Mouse (Mus musculus): ENCODE data around the gene Ilvbl.
"Not testable (repeated sequence)": the region's sequence is repeated elsewhere in the genome, so short reads cannot be mapped to it uniquely, and the experiment has no call there.

Ilvbl gene

DNA sequence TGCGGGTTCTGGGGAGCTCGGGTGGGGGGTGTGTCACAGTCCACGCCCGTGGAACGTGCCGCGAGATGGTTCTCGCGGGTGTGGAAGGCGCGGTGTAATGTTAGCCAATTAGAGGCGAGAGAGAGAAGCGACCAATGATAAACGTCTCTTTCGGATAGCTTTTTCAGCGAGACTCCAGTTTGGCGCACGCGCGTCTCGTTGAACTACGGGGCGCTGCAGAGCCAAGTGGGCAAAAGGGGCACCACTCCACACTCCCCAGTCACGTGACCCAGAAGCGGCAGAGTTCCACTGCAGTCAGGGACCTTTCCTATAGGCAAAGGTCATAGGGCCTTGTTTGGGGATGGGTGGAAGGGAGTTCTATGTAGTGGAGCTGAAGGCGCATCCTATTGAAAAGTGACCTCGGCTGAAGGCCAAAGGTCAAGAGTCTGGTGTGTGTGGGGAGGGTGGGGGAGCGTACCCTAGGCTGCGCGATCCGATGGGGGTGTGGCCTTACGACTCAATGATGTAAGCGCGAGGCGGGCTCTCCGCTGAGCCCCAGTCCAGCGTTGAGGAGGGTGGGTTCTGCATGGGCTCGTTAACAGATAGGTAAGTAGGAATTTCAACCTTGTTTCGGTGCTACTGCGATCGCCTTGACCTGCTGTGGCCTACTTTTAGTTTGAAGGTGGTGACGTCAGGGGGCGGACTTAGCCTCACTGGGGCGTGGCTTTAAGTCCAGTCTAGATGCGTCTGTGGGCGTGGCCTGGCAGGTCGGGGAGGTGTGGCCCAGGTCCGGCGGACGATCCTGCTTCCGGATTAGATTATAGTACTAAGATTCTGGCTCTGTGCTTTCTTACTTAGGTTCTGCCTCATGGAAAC, at the start of gene Ilvbl:
Gene Ilvbl, plus strand, starts transcription at position 97 of the 855 bp plus-strand sequence.
- peak; percentile 97 for DNase-seq

DNA sequence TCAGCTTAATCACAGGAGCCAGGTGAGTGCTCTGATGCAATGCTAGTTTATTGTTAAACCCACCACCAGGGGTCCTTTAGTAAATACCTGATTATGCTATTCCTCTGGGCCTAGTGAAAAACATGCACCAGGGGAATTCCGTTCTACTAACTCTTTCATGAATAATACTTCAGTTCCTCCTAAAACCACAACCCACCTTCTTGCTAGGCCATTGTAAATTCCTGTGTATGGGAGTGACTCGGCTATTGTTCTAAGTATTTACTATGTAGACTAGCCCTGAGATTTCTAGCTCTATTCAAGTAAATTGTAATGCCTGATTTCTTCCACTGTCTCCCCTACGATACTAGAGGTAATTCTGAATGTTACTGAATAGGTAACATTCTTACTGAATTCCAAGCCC, 49.1 kb upstream of the Ilvbl start:
- not testable (repeated sequence) for DNase-seq

GRCm38 (mm10) chr10:78525511-78525910, 48.6 kb upstream of the Ilvbl start:
- no peak for DNase-seq

GRCm38 (mm10) chr10:78540943-78541342, 33.2 kb upstream of the Ilvbl start:
- peak; percentile 66 for DNase-seq

DNA sequence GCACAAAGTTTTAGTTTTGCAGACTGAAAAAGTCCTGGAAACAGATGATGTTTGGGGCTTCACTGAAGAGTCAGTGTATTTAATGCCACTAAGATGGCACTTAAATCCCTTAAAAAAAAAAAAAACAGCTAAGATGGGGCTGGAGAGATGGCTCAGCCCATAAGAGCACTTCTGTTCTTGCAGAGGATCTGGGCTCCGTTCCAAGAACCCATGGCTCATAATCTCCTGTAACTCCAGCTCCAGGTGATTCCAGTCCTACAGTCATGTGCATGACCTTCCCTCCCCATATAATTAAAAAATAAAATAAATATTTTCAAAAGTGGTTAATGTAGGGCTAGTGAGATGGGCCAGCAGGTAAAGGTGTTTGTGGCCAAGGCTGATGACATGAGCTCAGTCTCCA, 9.1 kb upstream of the Ilvbl start:
- no peak for DNase-seq

DNA sequence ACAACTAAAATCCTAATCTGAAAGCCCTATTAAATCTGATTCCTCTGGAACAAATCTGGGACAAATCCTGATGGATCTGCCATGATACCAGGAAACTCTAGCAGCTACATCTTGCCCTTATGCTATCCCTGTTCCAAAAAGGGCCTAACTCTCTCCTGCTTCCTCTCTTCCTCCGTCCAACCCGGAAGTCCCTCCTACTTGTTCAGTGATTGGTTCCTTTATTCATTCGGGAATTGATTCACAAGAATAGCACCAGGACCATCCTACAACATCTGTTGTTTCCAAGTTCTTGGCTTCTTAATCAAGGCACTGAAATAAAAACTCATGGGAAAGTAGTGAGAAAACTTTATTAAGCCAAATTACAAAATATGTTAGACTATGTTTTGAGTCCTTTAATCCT, 5.0 kb upstream of the Ilvbl start:
- no peak for DNase-seq

- no peak for DNase-seq
Measured at GRCm38 (mm10) chr10:78569686-78570085, 4.5 kb upstream of the Ilvbl start.

DNA sequence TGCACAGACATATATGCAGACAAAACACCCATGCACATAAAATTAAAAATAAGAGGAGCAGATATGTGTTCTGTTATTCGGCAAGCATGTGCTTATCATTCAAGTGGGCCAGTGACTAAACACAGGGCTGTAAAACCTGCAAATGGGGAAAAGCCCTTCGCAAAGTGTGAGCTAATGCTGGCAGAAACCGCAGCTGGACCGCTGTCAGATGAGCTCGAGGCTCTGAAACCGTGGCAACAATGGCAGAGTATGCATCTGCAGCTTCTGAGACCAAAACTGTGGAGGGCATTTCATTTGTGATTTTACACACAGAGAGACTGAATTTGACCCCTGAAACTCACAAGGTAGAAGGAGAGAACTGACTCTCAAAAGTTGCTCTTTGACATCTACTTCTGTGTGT, 3.7 kb upstream of the Ilvbl start:
- no peak for DNase-seq

GRCm38 (mm10) chr10:78570897-78571296, 3.2 kb upstream of the Ilvbl start:
- DNase-seq: no peak

DNA sequence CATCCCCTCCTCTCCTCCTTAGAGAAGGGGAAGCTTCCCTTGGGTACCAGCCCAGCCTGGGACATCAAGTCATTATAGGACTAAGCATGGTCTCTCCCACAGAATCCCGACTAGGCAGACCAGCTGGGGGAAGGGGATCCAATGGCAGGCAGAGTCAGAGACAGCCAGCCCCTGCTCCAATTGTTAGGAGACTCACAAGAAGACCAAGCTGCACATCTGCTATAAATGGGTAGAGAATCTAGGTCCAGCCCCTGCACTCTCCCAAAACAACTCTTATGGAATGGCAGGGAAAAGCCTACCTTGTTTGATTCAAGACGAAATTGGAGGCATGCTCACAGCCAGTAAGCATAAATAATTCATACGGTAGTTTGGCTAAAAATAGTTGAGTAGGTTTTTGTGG, 920 bp upstream of the Ilvbl start:
- DNase-seq: no peak

GRCm38 (mm10) chr10:78575105-78575632, 1.0 kb downstream of the Ilvbl start:
- DNase-seq: no peak

- no peak for DNase-seq
Measured at GRCm38 (mm10) chr10:78575690-78576089, 1.5 kb downstream of the Ilvbl start.

GRCm38 (mm10) chr10:78576435-78577184, 2.5 kb downstream of the Ilvbl start:
- DNase-seq: peak; percentile 51

DNA sequence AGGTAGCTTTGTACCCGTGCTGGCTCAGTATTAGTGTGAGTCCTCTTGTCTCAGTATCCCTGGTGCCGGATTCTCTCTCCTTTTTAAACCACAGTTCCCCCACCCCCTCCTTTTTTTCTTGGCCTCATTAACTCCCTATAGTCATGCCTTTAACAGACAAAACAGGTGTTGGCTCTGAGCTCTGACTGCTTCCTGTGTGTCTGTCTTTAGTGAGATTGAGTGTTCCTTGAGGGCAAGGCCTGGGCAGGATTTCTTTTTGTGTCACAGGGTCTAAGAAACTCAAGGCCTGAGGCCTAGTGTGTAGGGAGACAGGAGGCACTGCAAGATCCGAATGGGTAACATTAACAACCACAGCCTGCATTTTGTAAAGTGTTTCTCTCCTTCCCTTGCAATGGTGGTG, 4.1 kb downstream of the Ilvbl start:
- peak; percentile 56 for DNase-seq

DNA sequence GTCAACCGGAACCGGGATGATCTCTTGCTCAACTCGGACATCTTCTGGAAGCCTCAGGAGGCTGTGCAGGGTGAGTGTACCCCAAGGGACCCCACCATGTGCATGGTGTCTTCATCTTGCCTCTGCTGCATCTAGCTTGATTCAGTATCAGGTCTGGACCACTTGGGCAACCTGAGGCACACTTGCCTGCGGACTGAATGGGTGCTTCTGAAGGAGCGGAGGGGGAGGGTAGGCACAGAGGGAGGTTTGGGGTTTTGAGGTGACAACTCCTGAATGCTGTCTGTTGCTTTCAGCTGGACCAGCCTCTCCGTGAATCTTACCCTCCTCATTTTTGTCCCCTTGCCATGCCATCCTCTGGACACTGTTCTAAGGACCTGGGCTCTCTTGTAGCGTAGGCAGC, 7.0 kb downstream of the Ilvbl start:
- no peak for DNase-seq

GRCm38 (mm10) chr10:78583347-78583746, 9.2 kb downstream of the Ilvbl start:
- DNase-seq: no peak

GRCm38 (mm10) chr10:78583939-78584338, 9.8 kb downstream of the Ilvbl start:
- no peak for DNase-seq

- no peak for DNase-seq
Measured at GRCm38 (mm10) chr10:78584996-78585395, 10.8 kb downstream of the Ilvbl start.

GRCm38 (mm10) chr10:78585606-78586005, 11.5 kb downstream of the Ilvbl start:
- no peak for DNase-seq

DNA sequence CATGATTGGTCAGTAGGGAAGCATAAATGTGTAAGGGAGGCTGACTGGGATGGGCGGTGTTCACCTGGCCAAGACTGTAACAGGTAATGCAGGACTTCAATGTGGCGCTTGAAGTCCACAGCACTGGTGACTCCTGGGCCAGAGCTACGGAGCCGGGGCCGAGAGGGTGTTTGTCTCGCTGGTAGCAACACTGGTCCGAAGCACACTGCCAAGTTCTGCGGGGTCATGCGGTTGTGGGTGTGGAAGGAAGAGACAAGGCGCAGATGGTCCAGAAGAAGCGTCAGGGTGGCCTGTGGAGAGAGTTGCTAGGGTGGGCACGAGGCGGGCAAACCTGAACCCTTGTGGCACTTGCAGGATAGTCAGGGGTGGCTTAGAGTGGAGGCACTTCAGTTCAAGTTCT, 11.9 kb downstream of the Ilvbl start:
- no peak for DNase-seq

GRCm38 (mm10) chr10:78589291-78589690, 15.1 kb downstream of the Ilvbl start:
- DNase-seq: no peak

GRCm38 (mm10) chr10:78589901-78590300, 15.8 kb downstream of the Ilvbl start:
- no peak for DNase-seq

DNA sequence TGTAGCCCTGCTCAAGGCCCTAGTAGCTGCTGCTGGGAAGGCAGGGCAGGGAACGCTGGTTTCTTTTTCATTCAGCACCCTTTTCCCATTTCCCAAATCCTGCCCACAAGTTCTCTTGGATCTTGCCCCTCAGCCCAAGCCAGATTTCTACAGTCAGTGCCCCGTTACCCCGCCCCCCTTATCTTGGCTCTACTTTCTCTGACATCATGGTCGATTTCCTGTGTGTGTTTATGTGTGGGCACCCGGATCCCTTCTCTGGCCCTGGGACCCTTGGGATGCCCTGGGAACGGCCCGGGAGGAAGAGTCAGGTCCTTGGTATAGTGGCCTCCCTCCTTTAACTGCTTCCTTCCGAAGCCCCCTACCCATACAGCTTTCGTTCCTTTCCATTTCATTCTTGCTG, 16.6 kb downstream of the Ilvbl start:
- peak; percentile 72 for DNase-seq
